In genomic region chr5:120497071-120497470, GRCm38 (mm10) we compare ENCODE assay signal across 23 mouse cellular contexts. TPM values are rescaled to one million over a fixed set of nuclear protein-coding genes. Genes with fewer than 3 reads are reported as not detected.
"Had no signal": no experiment of that assay in that cellular context is flagged by ENCODE, and none has a peak within 500 bp of the region (broad histone marks: within the 10 kb centered on the region; RNA-seq: fewer than 3 reads in every experiment).

No protein-coding gene starts in this region.

- H3K27me3 ChIP-seq: neural tube, embryonic 13.5 days; stomach, embryonic 15.5 days had no signal

- H3K9me3 ChIP-seq: midbrain, embryonic 10.5 days; midbrain, embryonic 12.5 days; neural tube, embryonic 13.5 days; stomach, embryonic 15.5 days had no signal

- H3K4me2 ChIP-seq: lung, embryonic 14.5 days; midbrain, embryonic 12.5 days; neural tube, embryonic 13.5 days; stomach, embryonic 15.5 days had no signal

- ATAC-seq: midbrain, embryonic 16.5 days had no signal

- H3K9ac ChIP-seq: lung, embryonic 14.5 days; midbrain, embryonic 12.5 days; neural tube, embryonic 13.5 days; stomach, embryonic 15.5 days had no signal

- DNase-seq: lung, adult 18-20 months; lung, embryonic 14.5 days; lung, postnatal 10 days; lung, postnatal 4 days; midbrain, embryonic 14.5 days; right cerebral cortex, postnatal 14 days; thymus, adult 2 months; thymus, postnatal 25 days; thymus, postnatal 4 days had no signal

- H3K4me3 ChIP-seq: midbrain, embryonic 10.5 days; midbrain, embryonic 12.5 days; myocyte; neural tube, embryonic 13.5 days; stomach, embryonic 15.5 days had no signal

- H3K27ac ChIP-seq: midbrain, embryonic 10.5 days; midbrain, embryonic 12.5 days; neural tube, embryonic 13.5 days; stomach, embryonic 15.5 days; stomach, postnatal 0 days had no signal

RNA-seq across cellular contexts. Expression of gene Sds, which starts 20.7 kb away (rescaled TPM):
- total RNA-seq: megakaryocyte, adult 5-6 weeks; megakaryocyte-erythroid progenitor cell, adult 5-6 weeks; neutrophil, adult 5-6 weeks had no signal
- polyA plus RNA-seq: lung, embryonic 14.5 days; lung, embryonic 16.5 days; midbrain, embryonic 10.5 days; midbrain, embryonic 12.5 days; midbrain, embryonic 16.5 days; myocyte; neural tube, embryonic 11.5 days; neural tube, embryonic 13.5 days; spleen, adult 2 months; stomach, postnatal 0 days; urinary bladder, adult 2 months had no signal

RNA-seq across cellular contexts. Expression of gene Sdsl, which starts 24.5 kb away (rescaled TPM):
- total RNA-seq: neutrophil, adult 5-6 weeks had no signal
